Mouse (Mus musculus) stomach, postnatal 0 days (tissue): ENCODE results near the gene Dnajc16. TPM values are rescaled to one million over a fixed set of nuclear protein-coding genes. Genes with fewer than 3 reads are reported as not detected.

ENCODE experiments used
- ATAC-seq: fragments of 200-750 bp; cut with Nextera tagmentation; 2 replicates; pipeline ENCODE4 v1.8.0; 2017; ENCODE audit not compliant: low FRiP score, low TSS enrichment
- DNase-seq: peaks from one replicate; pipeline ENCODE4 v3.0.0-alpha.2; 2016; ENCODE audit warnings: low spot score
- H3K27ac ChIP-seq: fragments of 300-500 bp; sonication (generic); replicated peaks from 2 replicates; pipeline ENCODE4 v1.5.1; 2014; ENCODE audit warnings: mild to moderate bottlenecking, control low read depth
- H3K27me3 ChIP-seq: fragments of 300-500 bp; sonication (generic); 2 replicates; pipeline ENCODE4 v1.6.1; 2014; ENCODE audit warnings: low read length; ENCODE audit not compliant: control insufficient read depth, insufficient read depth
- H3K36me3 ChIP-seq: fragments of 300-500 bp; sonication (generic); 2 replicates; pipeline ENCODE4 v1.6.1; 2014; ENCODE audit warnings: low read length, mixed read lengths; ENCODE audit not compliant: control insufficient read depth, insufficient read depth
- H3K4me1 ChIP-seq: fragments of 300-500 bp; sonication (generic); replicated peaks from 2 replicates; pipeline ENCODE4 v1.6.1; 2014; ENCODE audit warnings: antibody characterized with exemption; ENCODE audit not compliant: control insufficient read depth, insufficient read depth
- H3K4me2 ChIP-seq: fragments of 300-500 bp; sonication (generic); replicated peaks from 2 replicates; pipeline ENCODE4 v1.6.1; 2014; ENCODE audit warnings: low read depth, mild to moderate bottlenecking, control low read depth, moderate library complexity
- H3K4me3 ChIP-seq: fragments of 300-500 bp; sonication (generic); 2 replicates; pipeline ENCODE4 v1.5.1; 2014; ENCODE audit warnings: low read depth, low read length, control low read depth
- H3K9ac ChIP-seq: fragments of 300-500 bp; sonication (generic); 2 replicates; pipeline ENCODE4 v1.6.1; 2014; ENCODE audit warnings: mild to moderate bottlenecking, low read length, control low read depth, mixed read lengths
- H3K9me3 ChIP-seq: fragments of 300-500 bp; sonication (generic); 2 replicates; pipeline ENCODE4 v1.6.1; 2016; ENCODE audit warnings: low read length; ENCODE audit not compliant: control insufficient read depth
- CTCF ChIP-seq: IDR thresholded peaks from 2 replicates; pipeline ENCODE4 v1.5.1; 2016; ENCODE audit warnings: antibody characterized with exemption, low read depth, mild to moderate bottlenecking, moderate library complexity
- EP300 ChIP-seq: optimal IDR thresholded peaks from 2 replicates; pipeline ENCODE3; 2016; ENCODE audit warnings: antibody characterized with exemption
- WGBS: fragments of 180-500 bp; shearing (Covaris S2); extraction: QIAGEN DNeasy Blood & Tissue Kit; methylation state at CpG from one replicate; pipeline ENCODE4 v1.1.7; 2014; 5-methylcytosine and 5-hydroxymethylcytosine counted together
- polyA plus RNA-seq: library from polyadenylated mRNA; unstranded; fragments of >200 nt; fragmentation: Nextera tagmentation; extraction: Ambion mirVana; gene quantifications from 2 replicates; pipeline ENCODE4 v1.2.1, GENCODE M21; 2015

Dnajc16 gene
- polyA plus RNA-seq, 1 experiment from 2014 or later: 3.1 TPM

- no peak for ATAC-seq
- Histone ChIP-seq H3K4me1 (no peaks in the 10 kb centered on the region), H3K9ac (no peak overlapping the region), H3K36me3 (peaks cover 3% of the 10 kb centered on the region; the same call in 1 of the 2 replicates), H3K4me3 (no peak overlapping the region), H3K27me3 (no peaks in the 10 kb centered on the region), H3K27ac (no peak overlapping the region), H3K9me3 (no peaks in the 10 kb centered on the region), H3K4me2 (no peak overlapping the region)
- TF ChIP-seq CTCF (no peak), EP300 (no peak)
- no peak for DNase-seq
- 85% methylated on average over 13 of the region's 13 CpGs for WGBS
These were observed 28.1 kb upstream of the Dnajc16 start for GRCm38 (mm10) chr4:141818861-141819260.

- no peak overlapping the region for H3K4me3 ChIP-seq
- no peaks in the 10 kb centered on the region for H3K4me1 ChIP-seq
- TF ChIP-seq EP300 (no peak), CTCF (no peak)
- H3K9me3 ChIP-seq: no peaks in the 10 kb centered on the region
- H3K9ac ChIP-seq: no peak overlapping the region
- peaks cover 6% of the 10 kb centered on the region for H3K36me3 ChIP-seq
- H3K27me3 ChIP-seq: no peaks in the 10 kb centered on the region
- H3K27ac ChIP-seq: no peak overlapping the region
- DNase-seq (no peak), ATAC-seq (no peak)
- WGBS: 74% methylated on average over 10 of the region's 10 CpGs
- H3K4me2 ChIP-seq: no peak overlapping the region
These were observed 27.0 kb upstream of the Dnajc16 start for GRCm38 (mm10) chr4:141817706-141818105.

- no peaks in the 10 kb centered on the region for H3K4me1 ChIP-seq
- no peak overlapping the region for H3K4me3 ChIP-seq
- H3K9ac ChIP-seq: no peak overlapping the region
- peaks cover 7% of the 10 kb centered on the region for H3K36me3 ChIP-seq
- WGBS: 63% methylated on average over 14 of the region's 14 CpGs
- TF ChIP-seq EP300 (no peak), CTCF (no peak)
- no peak for DNase-seq
- no peaks in the 10 kb centered on the region for H3K27me3 ChIP-seq
- H3K27ac ChIP-seq: no peak overlapping the region
- no peaks in the 10 kb centered on the region for H3K9me3 ChIP-seq
- ATAC-seq: no peak
- H3K4me2 ChIP-seq: no peak overlapping the region
These were observed 26.3 kb upstream of the Dnajc16 start for GRCm38 (mm10) chr4:141816776-141817655.

GRCm38 (mm10) chr4:141816267-141816666 is 25.5 kb upstream of the Dnajc16 start:
- WGBS: 90% methylated on average over 7 of the region's 7 CpGs
- H3K4me2 ChIP-seq: no peak overlapping the region
- no peak overlapping the region for H3K9ac ChIP-seq
- H3K4me3 ChIP-seq: no peak overlapping the region
- no peaks in the 10 kb centered on the region for H3K9me3 ChIP-seq
- H3K27ac ChIP-seq: no peak overlapping the region
- no peak for TF ChIP-seq CTCF
- peaks cover 13% of the 10 kb centered on the region for H3K36me3 ChIP-seq
- DNase-seq: no peak
- no peak for ATAC-seq
- H3K27me3 ChIP-seq: no peaks in the 10 kb centered on the region
- H3K4me1 ChIP-seq: no peaks in the 10 kb centered on the region

GRCm38 (mm10) chr4:141811375-141811774 is 20.6 kb upstream of the Dnajc16 start:
- H3K27me3 ChIP-seq: no peaks in the 10 kb centered on the region
- no peaks in the 10 kb centered on the region for H3K9me3 ChIP-seq
- TF ChIP-seq CTCF (no peak), EP300 (no peak)
- ATAC-seq: no peak
- DNase-seq: no peak
- no peak overlapping the region for H3K27ac ChIP-seq
- no peak overlapping the region for H3K9ac ChIP-seq
- H3K4me2 ChIP-seq: no peak overlapping the region
- peaks cover 43% of the 10 kb centered on the region for H3K36me3 ChIP-seq
- no peak overlapping the region for H3K4me3 ChIP-seq
- 98% methylated on average over 7 of the region's 7 CpGs for WGBS
- H3K4me1 ChIP-seq: no peaks in the 10 kb centered on the region

GRCm38 (mm10) chr4:141810975-141811374 is 20.2 kb upstream of the Dnajc16 start:
- H3K27ac ChIP-seq: no peak overlapping the region
- no peak overlapping the region for H3K4me3 ChIP-seq
- WGBS: 93% methylated on average over 2 of the region's 2 CpGs
- no peak for DNase-seq
- H3K27me3 ChIP-seq: no peaks in the 10 kb centered on the region
- H3K9me3 ChIP-seq: no peaks in the 10 kb centered on the region
- TF ChIP-seq EP300 (no peak), CTCF (no peak)
- H3K9ac ChIP-seq: no peak overlapping the region
- H3K4me1 ChIP-seq: no peaks in the 10 kb centered on the region
- H3K36me3 ChIP-seq: peaks cover 43% of the 10 kb centered on the region
- ATAC-seq: no peak
- no peak overlapping the region for H3K4me2 ChIP-seq
